Mouse (Mus musculus) heart, embryonic 13.5 days (tissue): ENCODE measurements at regions not wholly inside any gene's neighbourhood (a gene's known extent, or its start where the extent isn't known, plus 50 kb on each side); places are given as distances from the start of the nearest gene placed in this dataset.

Experiments
- ATAC-seq: fragments of 200-750 bp; cut with Nextera tagmentation; 2 replicates; pipeline ENCODE4 v1.8.0; 2017; ENCODE audit warnings: moderate TSS enrichment; ENCODE audit not compliant: insufficient number of reproducible peaks, low FRiP score, low TSS enrichment; ENCODE audit errors: extremely low read depth
- H3K27ac ChIP-seq: fragments of 300-500 bp; sonication (generic); replicated peaks from 2 replicates; pipeline ENCODE4 v1.5.1; 2015; ENCODE audit warnings: moderate library complexity, mild to moderate bottlenecking, inconsistent platforms
- H3K27me3 ChIP-seq: fragments of 300-500 bp; sonication (generic); replicated peaks from 2 replicates; pipeline ENCODE4 v1.6.1; 2015; ENCODE audit warnings: mild to moderate bottlenecking, inconsistent platforms
- H3K36me3 ChIP-seq: fragments of 300-500 bp; sonication (generic); 2 replicates; pipeline ENCODE4 v1.6.1; 2015; ENCODE audit warnings: mild to moderate bottlenecking, inconsistent platforms
- H3K4me1 ChIP-seq: fragments of 300-500 bp; sonication (generic); 2 replicates; pipeline ENCODE4 v1.6.1; 2015; ENCODE audit warnings: inconsistent platforms
- H3K4me2 ChIP-seq: fragments of 300-500 bp; sonication (generic); 2 replicates; pipeline ENCODE4 v1.6.1; 2015; ENCODE audit warnings: inconsistent platforms, mild to moderate bottlenecking, moderate library complexity
- H3K4me3 ChIP-seq: fragments of 300-500 bp; sonication (generic); 2 replicates; pipeline ENCODE4 v1.5.1; 2015; ENCODE audit warnings: moderate library complexity, mild to moderate bottlenecking, inconsistent platforms
- H3K9ac ChIP-seq: fragments of 300-500 bp; sonication (generic); 2 replicates; pipeline ENCODE4 v1.6.1; 2015; ENCODE audit warnings: inconsistent platforms, mild to moderate bottlenecking, moderate library complexity
- H3K9me3 ChIP-seq: fragments of 300-500 bp; sonication (generic); 2 replicates; pipeline ENCODE4 v1.6.1; 2016; ENCODE audit warnings: inconsistent platforms
- WGBS: fragments of 180-500 bp; shearing (Covaris S2); methylation state at CpG from one replicate; pipeline ENCODE4 v1.1.7; 2015; ENCODE audit warnings: mixed read lengths; 5-methylcytosine and 5-hydroxymethylcytosine counted together

GRCm38 (mm10) chr4:28298911-28299353 lies 514.0 kb upstream of the Epha7 start:
- H3K4me3 ChIP-seq = no peak overlapping the region
- ATAC-seq = no peak
- peak overlapping the region; percentile 62; the same call in 1 of the 2 replicates for H3K27ac ChIP-seq

GRCm38 (mm10) chr4:28300018-28300440 lies 512.9 kb upstream of the Epha7 start:
- Histone ChIP-seq H3K9me3 (no peaks in the 10 kb centered on the region), H3K36me3 (no peaks in the 10 kb centered on the region), H3K4me2 (peak overlapping the region; percentile 35; the same call in 1 of the 2 replicates), H3K27ac (no peak overlapping the region), H3K4me3 (0 out of 2 replicates have a peak overlapping the region, but pooled peaks have one; percentile 2), H3K9ac (no peak overlapping the region), H3K27me3 (no peaks in the 10 kb centered on the region), H3K4me1 (peaks cover 25% of the 10 kb centered on the region)
- ATAC-seq = no peak
- 41% methylated on average over 13 of the region's 13 CpGs for WGBS

More at GRCm38 (mm10) chr4:28298911-28299353, 514.0 kb upstream of the Epha7 start:
- Histone ChIP-seq H3K9me3 (no peaks in the 10 kb centered on the region), H3K4me1 (peaks cover 25% of the 10 kb centered on the region), H3K9ac (no peak overlapping the region), H3K36me3 (no peaks in the 10 kb centered on the region), H3K27me3 (no peaks in the 10 kb centered on the region), H3K4me2 (no peak overlapping the region)
- WGBS = 58% methylated on average over 7 of the region's 7 CpGs

GRCm38 (mm10) chr4:28301686-28302085 lies 511.2 kb upstream of the Epha7 start:
- no peaks in the 10 kb centered on the region for H3K27me3 ChIP-seq
- H3K4me2 ChIP-seq = no peak overlapping the region
- H3K4me1 ChIP-seq = peaks cover 25% of the 10 kb centered on the region
- no peak overlapping the region for H3K9ac ChIP-seq
- H3K4me3 ChIP-seq = no peak overlapping the region
- no peaks in the 10 kb centered on the region for H3K36me3 ChIP-seq
- no peaks in the 10 kb centered on the region for H3K9me3 ChIP-seq
- WGBS = 47% methylated on average over 1 of the region's 1 CpGs
- H3K27ac ChIP-seq = no peak overlapping the region
- no peak for ATAC-seq

- 63% methylated on average over 1 of the region's 1 CpGs for WGBS
- H3K4me2 ChIP-seq = no peak overlapping the region
- no peaks in the 10 kb centered on the region for H3K27me3 ChIP-seq
- no peak overlapping the region for H3K27ac ChIP-seq
- ATAC-seq = no peak
- H3K36me3 ChIP-seq = no peaks in the 10 kb centered on the region
- no peaks in the 10 kb centered on the region for H3K4me1 ChIP-seq
- H3K4me3 ChIP-seq = no peak overlapping the region
- H3K9ac ChIP-seq = no peak overlapping the region
- no peaks in the 10 kb centered on the region for H3K9me3 ChIP-seq
Observed at GRCm38 (mm10) chr4:28331036-28331435, 481.9 kb upstream of the Epha7 start.

GRCm38 (mm10) chr4:28364566-28364965 lies 448.4 kb upstream of the Epha7 start:
- H3K4me3 ChIP-seq = no peak overlapping the region
- WGBS = 53% methylated on average over 1 of the region's 1 CpGs
- H3K4me2 ChIP-seq = no peak overlapping the region
- no peaks in the 10 kb centered on the region for H3K27me3 ChIP-seq
- no peak overlapping the region for H3K9ac ChIP-seq
- no peaks in the 10 kb centered on the region for H3K4me1 ChIP-seq
- no peaks in the 10 kb centered on the region for H3K36me3 ChIP-seq
- no peak for ATAC-seq
- H3K9me3 ChIP-seq = no peaks in the 10 kb centered on the region
- H3K27ac ChIP-seq = no peak overlapping the region

GRCm38 (mm10) chr4:28377087-28377486 lies 435.8 kb upstream of the Epha7 start:
- ATAC-seq = no peak
- Histone ChIP-seq H3K4me1 (no peaks in the 10 kb centered on the region), H3K9me3 (no peaks in the 10 kb centered on the region), H3K4me2 (no peak overlapping the region), H3K4me3 (no peak overlapping the region), H3K9ac (no peak overlapping the region), H3K27ac (no peak overlapping the region), H3K27me3 (no peaks in the 10 kb centered on the region), H3K36me3 (no peaks in the 10 kb centered on the region)

- no peak overlapping the region for H3K4me2 ChIP-seq
- H3K9ac ChIP-seq = no peak overlapping the region
- H3K36me3 ChIP-seq = no peaks in the 10 kb centered on the region
- WGBS = 48% methylated on average over 1 of the region's 1 CpGs
- no peaks in the 10 kb centered on the region for H3K9me3 ChIP-seq
- H3K27ac ChIP-seq = no peak overlapping the region
- ATAC-seq = no peak
- no peaks in the 10 kb centered on the region for H3K4me1 ChIP-seq
- no peaks in the 10 kb centered on the region for H3K27me3 ChIP-seq
- H3K4me3 ChIP-seq = no peak overlapping the region
Observed at GRCm38 (mm10) chr4:28378661-28379060, 434.3 kb upstream of the Epha7 start.

- WGBS = 37% methylated on average over 1 of the region's 1 CpGs
- H3K36me3 ChIP-seq = no peaks in the 10 kb centered on the region
- H3K9me3 ChIP-seq = no peaks in the 10 kb centered on the region
- no peaks in the 10 kb centered on the region for H3K27me3 ChIP-seq
- H3K4me2 ChIP-seq = no peak overlapping the region
- ATAC-seq = no peak
- no peaks in the 10 kb centered on the region for H3K4me1 ChIP-seq
- no peak overlapping the region for H3K27ac ChIP-seq
- no peak overlapping the region for H3K4me3 ChIP-seq
- H3K9ac ChIP-seq = no peak overlapping the region
Observed at GRCm38 (mm10) chr4:28424341-28424740, 388.6 kb upstream of the Epha7 start.

GRCm38 (mm10) chr4:28440161-28440560 lies 372.8 kb upstream of the Epha7 start:
- ATAC-seq = peak; percentile 46; the same call in 1 of the 2 replicates

GRCm38 (mm10) chr4:28453111-28453510 lies 359.8 kb upstream of the Epha7 start:
- Histone ChIP-seq H3K27ac (no peak overlapping the region), H3K4me1 (no peaks in the 10 kb centered on the region), H3K9me3 (no peaks in the 10 kb centered on the region), H3K9ac (no peak overlapping the region), H3K4me3 (no peak overlapping the region), H3K4me2 (no peak overlapping the region), H3K36me3 (no peaks in the 10 kb centered on the region), H3K27me3 (no peaks in the 10 kb centered on the region)
- ATAC-seq = no peak
- 52% methylated on average over 1 of the region's 1 CpGs for WGBS

More at GRCm38 (mm10) chr4:28440161-28440560, 372.8 kb upstream of the Epha7 start:
- H3K4me1 ChIP-seq = peaks cover 10% of the 10 kb centered on the region; the same call in 1 of the 2 replicates
- H3K9me3 ChIP-seq = no peaks in the 10 kb centered on the region
- H3K9ac ChIP-seq = no peak overlapping the region
- WGBS = 19% methylated on average over 1 of the region's 1 CpGs
- H3K4me2 ChIP-seq = no peak overlapping the region
- H3K36me3 ChIP-seq = no peaks in the 10 kb centered on the region
- H3K4me3 ChIP-seq = no peak overlapping the region
- H3K27ac ChIP-seq = 0 out of 2 replicates have a peak overlapping the region, but pooled peaks have one; percentile 39
- H3K27me3 ChIP-seq = no peaks in the 10 kb centered on the region

- Histone ChIP-seq H3K27ac (no peak overlapping the region), H3K27me3 (no peaks in the 10 kb centered on the region), H3K4me1 (no peaks in the 10 kb centered on the region), H3K9me3 (no peaks in the 10 kb centered on the region), H3K9ac (no peak overlapping the region), H3K36me3 (no peaks in the 10 kb centered on the region), H3K4me2 (no peak overlapping the region), H3K4me3 (no peak overlapping the region)
- ATAC-seq = no peak
- 46% methylated on average over 2 of the region's 2 CpGs for WGBS
Observed at GRCm38 (mm10) chr4:28456312-28456711, 356.6 kb upstream of the Epha7 start.
